Mouse (Mus musculus) kidney, adult 2 months (tissue): ENCODE results near the gene Zfp618. TPM values are rescaled to one million over a fixed set of nuclear protein-coding genes. Genes with fewer than 3 reads are reported as not detected.
A peak's percentile ranks its signal among the peaks of the same experiment; 100 is the strongest.

Experiments
- DNase-seq: peaks from one replicate; pipeline ENCODE4 v3.0.0; 2021
- H3K27ac ChIP-seq: fragments of 200-500 bp; 2 replicates; pipeline ENCODE4 v1.5.1; 2012; ENCODE audit warnings: low read depth, low read length, control low read depth, inconsistent platforms; ENCODE audit not compliant: insufficient read depth
- H3K27me3 ChIP-seq: fragments of 200-500 bp; replicated peaks from 2 replicates; pipeline ENCODE4 v1.6.1; 2012; ENCODE audit warnings: mild to moderate bottlenecking, moderate library complexity, low read length, inconsistent platforms; ENCODE audit not compliant: control insufficient read depth, insufficient read depth
- H3K36me3 ChIP-seq: fragments of 200-500 bp; 2 replicates; pipeline ENCODE4 v1.6.1; 2012; ENCODE audit warnings: mild to moderate bottlenecking, moderate library complexity, low read length, inconsistent platforms; ENCODE audit not compliant: control insufficient read depth, insufficient read depth
- H3K4me1 ChIP-seq: fragments of 200-500 bp; 2 replicates; pipeline ENCODE4 v1.6.1; 2011; ENCODE audit warnings: low read length; ENCODE audit not compliant: control insufficient read depth, insufficient read depth
- H3K4me3 ChIP-seq: fragments of 200-500 bp; 2 replicates; pipeline ENCODE4 v1.5.1; 2011; ENCODE audit warnings: mild to moderate bottlenecking, low read depth, low read length, control low read depth; ENCODE audit not compliant: insufficient read depth
- CTCF ChIP-seq: fragments of 200-500 bp; conservative IDR thresholded peaks from 2 replicates; pipeline ENCODE4 v1.5.1; 2011; ENCODE audit warnings: low read depth, mild to moderate bottlenecking, control low read depth, low read length, moderate library complexity, mixed read lengths; ENCODE audit not compliant: insufficient read depth, insufficient read length
- POLR2A ChIP-seq: fragments of 200-500 bp; IDR thresholded peaks from one replicate; pipeline ENCODE4 v1.6.1; 2011; ENCODE audit warnings: low read depth, low read length, control low read depth
- WGBS: fragments of 180-500 bp; shearing (Covaris S2); methylation state at CpG from one replicate; pipeline ENCODE4 v1.1.7; 2018; 5-methylcytosine and 5-hydroxymethylcytosine counted together
- polyA plus RNA-seq: library from polyadenylated mRNA; depleted of rRNA; stranded (reverse); fragments of >200 nt; gene quantifications from 2 replicates; pipeline ENCODE4 v1.2.3, GENCODE M21; 2012

Gene Zfp618
- polyA plus RNA-seq, 1 experiment = 7.7 TPM

DNA sequence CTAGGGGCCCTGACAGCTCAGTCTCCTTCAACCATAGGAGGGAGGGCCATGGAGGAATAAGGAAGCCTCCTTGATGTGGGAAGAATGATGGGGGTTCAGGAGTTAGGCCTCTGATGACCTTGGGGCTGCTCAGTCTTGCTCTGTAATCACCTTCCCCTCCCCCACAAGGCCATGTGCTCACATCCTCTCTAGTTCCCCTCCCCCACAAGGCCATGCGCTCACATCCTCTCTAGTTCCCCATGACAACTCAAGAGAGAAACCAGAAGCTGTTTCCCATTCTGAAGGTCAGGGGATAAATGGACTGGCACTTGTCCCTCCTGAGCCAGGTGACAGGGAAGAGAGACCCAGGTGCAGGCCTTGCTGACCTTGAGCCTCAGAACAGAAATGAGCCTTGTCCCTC is 124.1 kb downstream of the Zfp618 start:
- H3K36me3 ChIP-seq = no peaks in the 10 kb centered on the region
- no peaks in the 10 kb centered on the region for H3K4me1 ChIP-seq
- no peak for TF ChIP-seq CTCF
- TF ChIP-seq POLR2A = no peak
- H3K27me3 ChIP-seq = no peaks in the 10 kb centered on the region
- peak; percentile 27 for DNase-seq
- WGBS = 73% methylated on average over 1 of the region's 1 CpGs
- H3K27ac ChIP-seq = no peak overlapping the region
- no peak overlapping the region for H3K4me3 ChIP-seq

DNA sequence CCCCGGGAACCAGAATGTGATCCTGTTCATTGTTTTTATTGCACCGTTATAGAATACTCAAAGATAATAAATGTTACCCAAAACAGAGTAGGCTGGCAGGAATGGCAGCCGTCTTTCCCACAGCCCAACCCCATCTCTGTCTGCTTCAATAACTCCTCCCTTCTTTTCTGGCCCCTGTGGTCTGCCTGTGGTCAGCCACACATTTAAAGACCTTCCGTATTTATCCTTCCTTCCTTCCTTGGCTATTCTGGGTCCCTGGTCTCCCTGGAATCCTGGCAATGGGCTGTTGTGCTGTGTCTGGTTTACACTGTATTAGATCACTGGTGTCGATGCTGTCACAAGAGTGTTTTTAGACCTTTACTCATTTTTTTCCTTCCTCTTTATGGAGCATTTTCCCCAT is 125.8 kb downstream of the Zfp618 start:
- H3K36me3 ChIP-seq = no peaks in the 10 kb centered on the region
- H3K4me3 ChIP-seq = no peak overlapping the region
- no peaks in the 10 kb centered on the region for H3K4me1 ChIP-seq
- no peaks in the 10 kb centered on the region for H3K27me3 ChIP-seq
- H3K27ac ChIP-seq = no peak overlapping the region
- WGBS = 59% methylated on average over 5 of the region's 5 CpGs
- TF ChIP-seq POLR2A = no peak
- no peak for TF ChIP-seq CTCF
- no peak for DNase-seq

DNA sequence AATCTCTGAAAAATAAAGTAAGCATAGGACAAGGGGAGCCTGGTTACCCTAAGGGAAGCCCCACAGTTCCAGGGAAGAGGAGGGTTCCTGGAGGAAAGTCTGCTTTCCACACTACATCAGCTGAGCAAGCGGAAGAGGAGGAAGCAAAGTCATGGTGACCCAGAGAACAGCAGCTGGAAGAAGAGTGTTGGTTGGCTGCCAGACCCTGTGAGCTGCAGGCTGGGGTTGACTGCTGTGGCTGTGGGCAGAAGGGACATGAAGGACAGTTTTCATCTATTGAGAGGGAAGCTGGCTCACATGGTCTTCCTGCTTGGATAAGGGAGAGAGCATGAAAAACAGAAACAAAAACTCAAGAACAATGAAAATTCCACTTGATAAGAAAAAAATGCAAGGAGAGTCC is 132.2 kb downstream of the Zfp618 start:
- DNase-seq = peak; percentile 67
- WGBS = 64% methylated on average over 1 of the region's 1 CpGs
- Histone ChIP-seq H3K4me1 (no peaks in the 10 kb centered on the region), H3K27me3 (no peaks in the 10 kb centered on the region), H3K36me3 (no peaks in the 10 kb centered on the region), H3K4me3 (no peak overlapping the region), H3K27ac (no peak overlapping the region)
- TF ChIP-seq CTCF (no peak), POLR2A (no peak)

GRCm38 (mm10) chr4:63100478-63100877 is 135.1 kb downstream of the Zfp618 start:
- Histone ChIP-seq H3K4me3 (no peak overlapping the region), H3K36me3 (no peaks in the 10 kb centered on the region), H3K4me1 (no peaks in the 10 kb centered on the region), H3K27me3 (no peaks in the 10 kb centered on the region), H3K27ac (no peak overlapping the region)
- no peak for TF ChIP-seq CTCF
- 94% methylated on average over 11 of the region's 11 CpGs for WGBS
- DNase-seq = no peak

DNA sequence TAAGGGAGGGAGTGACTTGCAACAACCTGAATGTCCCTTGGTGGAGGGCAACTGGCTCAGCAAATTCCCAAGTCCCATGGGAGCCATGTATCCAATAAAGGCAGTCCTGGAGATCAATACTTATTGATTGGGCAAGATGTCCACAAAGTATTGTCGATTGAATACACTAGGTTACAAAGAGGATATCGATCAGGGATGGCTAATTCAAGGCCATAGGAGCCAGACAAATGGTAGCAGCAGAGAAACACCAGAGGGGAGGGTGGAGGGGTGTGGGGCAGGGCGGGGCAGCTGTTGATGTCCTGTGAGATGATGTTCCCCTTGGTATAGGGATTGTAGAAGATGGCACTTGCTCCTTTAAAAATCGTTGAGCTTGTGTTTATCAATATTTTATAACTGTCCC is 136.7 kb downstream of the Zfp618 start:
- Histone ChIP-seq H3K4me1 (no peaks in the 10 kb centered on the region), H3K27ac (no peak overlapping the region), H3K36me3 (no peaks in the 10 kb centered on the region), H3K27me3 (no peaks in the 10 kb centered on the region), H3K4me3 (no peak overlapping the region)
- TF ChIP-seq CTCF = no peak
- no peak for TF ChIP-seq POLR2A
- no peak for DNase-seq
- WGBS = 92% methylated on average over 4 of the region's 4 CpGs

DNA sequence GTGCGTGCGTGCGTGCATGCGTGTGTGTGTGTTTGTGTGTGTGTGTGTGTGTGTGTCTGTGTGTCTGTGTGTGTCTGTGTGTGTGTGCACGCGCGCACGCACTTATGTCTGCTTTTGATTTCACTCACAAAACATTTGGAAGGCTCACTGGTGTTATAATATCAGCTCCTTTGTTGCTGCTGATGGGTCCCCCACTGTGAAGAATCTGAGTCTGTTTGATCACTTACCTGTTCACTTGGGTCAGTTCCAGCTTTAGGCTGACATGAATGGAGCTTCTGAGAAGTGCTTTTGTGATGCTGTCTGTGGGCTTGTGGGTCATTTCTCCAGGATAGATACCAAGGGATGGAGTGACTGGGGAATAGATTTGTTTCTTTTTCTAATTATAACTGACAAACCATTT is 140.3 kb downstream of the Zfp618 start:
- DNase-seq = no peak
- WGBS = 96% methylated on average over 8 of the region's 8 CpGs
- no peak overlapping the region for H3K27ac ChIP-seq
- TF ChIP-seq POLR2A (no peak), CTCF (no peak)
- no peaks in the 10 kb centered on the region for H3K27me3 ChIP-seq
- H3K4me3 ChIP-seq = no peak overlapping the region
- no peaks in the 10 kb centered on the region for H3K4me1 ChIP-seq
- no peaks in the 10 kb centered on the region for H3K36me3 ChIP-seq

GRCm38 (mm10) chr4:63118639-63119437 is 153.5 kb downstream of the Zfp618 start:
- 90% methylated on average over 5 of the region's 5 CpGs for WGBS
- no peak overlapping the region for H3K27ac ChIP-seq
- H3K36me3 ChIP-seq = no peaks in the 10 kb centered on the region
- H3K27me3 ChIP-seq = no peaks in the 10 kb centered on the region
- no peak overlapping the region for H3K4me3 ChIP-seq
- no peaks in the 10 kb centered on the region for H3K4me1 ChIP-seq
- TF ChIP-seq POLR2A (no peak), CTCF (peak; percentile 98)
- DNase-seq = peak; percentile 84
